Mouse (Mus musculus) kidney, postnatal 0 days (tissue): ENCODE measurements around the gene Chd8. TPM values are rescaled to one million over a fixed set of nuclear protein-coding genes. Genes with fewer than 3 reads are reported as not detected.
A peak's percentile ranks its signal among the peaks of the same experiment; 100 is the strongest.

Experiments used
- ATAC-seq: fragments of 200-750 bp; cut with Nextera tagmentation; replicated peaks from 2 replicates; pipeline ENCODE4 v1.8.0; 2017; ENCODE audit warnings: low read depth, moderate number of reproducible peaks, moderate TSS enrichment, moderate library complexity; ENCODE audit not compliant: low FRiP score
- DNase-seq: peaks from one replicate; pipeline ENCODE4 v3.0.0-alpha.2; 2016; ENCODE audit warnings: low spot score
- H3K27ac ChIP-seq: fragments of 300-500 bp; sonication (generic); 2 replicates; pipeline ENCODE4 v1.5.1; 2014; ENCODE audit warnings: mild to moderate bottlenecking
- H3K27me3 ChIP-seq: fragments of 300-500 bp; sonication (generic); 2 replicates; pipeline ENCODE4 v1.6.1; 2014; ENCODE audit warnings: low read length, mixed read lengths; ENCODE audit not compliant: insufficient read depth
- H3K36me3 ChIP-seq: fragments of 300-500 bp; sonication (generic); 2 replicates; pipeline ENCODE4 v1.6.1; 2014; ENCODE audit warnings: low read length, mixed read lengths; ENCODE audit not compliant: insufficient read depth
- H3K4me1 ChIP-seq: fragments of 300-500 bp; sonication (generic); replicated peaks from 2 replicates; pipeline ENCODE4 v1.6.1; 2014; ENCODE audit warnings: antibody characterized with exemption, low read length, mixed read lengths; ENCODE audit not compliant: insufficient read depth
- H3K4me2 ChIP-seq: fragments of 300-500 bp; sonication (generic); 2 replicates; pipeline ENCODE4 v1.6.1; 2014; ENCODE audit warnings: mild to moderate bottlenecking, low read length, moderate library complexity, mixed read lengths
- H3K4me3 ChIP-seq: fragments of 300-500 bp; sonication (generic); replicated peaks from 2 replicates; pipeline ENCODE4 v1.5.1; 2014; ENCODE audit warnings: low read depth, low read length
- H3K9ac ChIP-seq: fragments of 300-500 bp; sonication (generic); 2 replicates; pipeline ENCODE4 v1.6.1; 2014; ENCODE audit warnings: low read depth, low read length
- H3K9me3 ChIP-seq: fragments of 300-500 bp; sonication (generic); replicated peaks from 2 replicates; pipeline ENCODE4 v1.6.1; 2016; ENCODE audit warnings: low read length, inconsistent platforms, mixed read lengths
- CTCF ChIP-seq: IDR thresholded peaks from 2 replicates; pipeline ENCODE4 v1.5.1; 2016; ENCODE audit warnings: antibody characterized with exemption, low read depth, mild to moderate bottlenecking, moderate library complexity
- WGBS: fragments of 180-500 bp; shearing (Covaris S2); extraction: QIAGEN DNeasy Blood & Tissue Kit; methylation state at CpG from one replicate; pipeline ENCODE4 v1.1.7; 2014; 5-methylcytosine and 5-hydroxymethylcytosine counted together
- polyA plus RNA-seq: library from polyadenylated mRNA; unstranded; fragments of >200 nt; fragmentation: Nextera tagmentation; extraction: Ambion mirVana; gene quantifications from 2 replicates; pipeline ENCODE4 v1.2.1, GENCODE M21; 2015

Gene Chd8
- polyA plus RNA-seq, 1 experiment from 2014 or later = 23.3 TPM

- H3K4me2 ChIP-seq = no peak overlapping the region
- H3K4me1 ChIP-seq = no peaks in the 10 kb centered on the region
- TF ChIP-seq CTCF = no peak
- H3K27ac ChIP-seq = no peak overlapping the region
- DNase-seq (no peak), ATAC-seq (no peak)
- H3K4me3 ChIP-seq = no peak overlapping the region
- no peaks in the 10 kb centered on the region for H3K9me3 ChIP-seq
- 91% methylated on average over 5 of the region's 5 CpGs for WGBS
- no peaks in the 10 kb centered on the region for H3K27me3 ChIP-seq
- peaks cover 74% of the 10 kb centered on the region for H3K36me3 ChIP-seq
- no peak overlapping the region for H3K9ac ChIP-seq
These were observed 40.3 kb downstream of the Chd8 start for GRCm38 (mm10) chr14:52217261-52217660.

DNA sequence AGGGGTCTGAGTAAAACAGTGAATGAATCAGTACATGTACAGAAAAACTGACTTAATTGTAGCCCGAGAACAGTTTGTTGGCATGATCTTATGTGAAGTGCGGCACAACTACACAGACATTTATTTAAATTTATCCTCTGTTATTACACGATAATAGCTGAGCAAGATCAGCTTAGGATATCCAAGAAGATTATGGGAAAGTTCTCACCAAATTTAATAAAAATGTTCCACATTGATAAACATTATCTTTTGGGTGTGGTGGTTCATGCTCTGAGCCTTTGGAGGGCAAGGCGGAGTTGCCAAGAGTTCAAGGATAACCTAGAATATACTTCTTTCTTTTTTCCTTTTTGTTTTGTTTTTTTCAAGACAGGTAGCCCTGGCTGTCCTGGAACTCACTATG is 58.2 kb downstream of the Chd8 start:
- H3K9me3 ChIP-seq = no peaks in the 10 kb centered on the region
- ATAC-seq = no peak
- no peak overlapping the region for H3K4me3 ChIP-seq
- no peak overlapping the region for H3K4me2 ChIP-seq
- no peak for TF ChIP-seq CTCF
- H3K4me1 ChIP-seq = peaks cover 7% of the 10 kb centered on the region; the same call in 1 of the 2 replicates
- H3K27ac ChIP-seq = no peak overlapping the region
- H3K36me3 ChIP-seq = peaks cover 17% of the 10 kb centered on the region
- 93% methylated on average over 4 of the region's 4 CpGs for WGBS
- H3K27me3 ChIP-seq = no peaks in the 10 kb centered on the region
- DNase-seq = no peak
- H3K9ac ChIP-seq = no peak overlapping the region

GRCm38 (mm10) chr14:52198141-52198540 is 59.4 kb downstream of the Chd8 start:
- H3K4me2 ChIP-seq = peak overlapping the region; percentile 80
- 0 out of 2 replicates have a peak overlapping the region, but pooled peaks have one; percentile 23 for H3K9ac ChIP-seq
- no peaks in the 10 kb centered on the region for H3K9me3 ChIP-seq
- no peak for TF ChIP-seq CTCF
- ATAC-seq (no peak), DNase-seq (peak; percentile 16)
- peak overlapping the region; percentile 98 for H3K27ac ChIP-seq
- no peaks in the 10 kb centered on the region for H3K27me3 ChIP-seq
- H3K36me3 ChIP-seq = peaks cover 7% of the 10 kb centered on the region; the same call in 1 of the 2 replicates
- WGBS = 16% methylated on average over 3 of the region's 3 CpGs
- H3K4me3 ChIP-seq = 0 out of 2 replicates have a peak overlapping the region, but pooled peaks have one; percentile 81
- peaks cover 7% of the 10 kb centered on the region; the same call in 1 of the 2 replicates for H3K4me1 ChIP-seq

- H3K36me3 ChIP-seq = peaks cover 5% of the 10 kb centered on the region; the same call in 1 of the 2 replicates
- peak within 1 kb of the TSS; percentile 93 for H3K9ac ChIP-seq
- H3K4me2 ChIP-seq = peak within 1 kb of the TSS; percentile 80
- no peaks in the 10 kb centered on the region for H3K9me3 ChIP-seq
- under 1% methylated on average over 59 of the region's 59 CpGs for WGBS
- H3K4me3 ChIP-seq = peak within 1 kb of the TSS; percentile 81
- DNase-seq = peak; percentile 93
- peak; percentile 97 for ATAC-seq
- peak within 1 kb of the TSS; percentile 98 for H3K27ac ChIP-seq
- no peak for TF ChIP-seq CTCF
- peaks cover 7% of the 10 kb centered on the region; the same call in 1 of the 2 replicates for H3K4me1 ChIP-seq
- no peaks in the 10 kb centered on the region for H3K27me3 ChIP-seq
These were observed 60.3 kb downstream of the Chd8 start, which contains the start of gene Supt16 for GRCm38 (mm10) chr14:52197156-52197878. TSS of gene Supt16 (minus strand) at chr14:52197416.

- H3K9me3 ChIP-seq = no peaks in the 10 kb centered on the region
- DNase-seq (peak; percentile 37), ATAC-seq (peak; percentile 19; the same call in 1 of the 2 replicates)
- WGBS = under 1% methylated on average over 58 of the region's 59 CpGs
- H3K4me3 ChIP-seq = peak overlapping the region; percentile 81
- no peaks in the 10 kb centered on the region for H3K36me3 ChIP-seq
- peaks cover 7% of the 10 kb centered on the region; the same call in 1 of the 2 replicates for H3K4me1 ChIP-seq
- H3K9ac ChIP-seq = peak overlapping the region; percentile 93
- H3K27me3 ChIP-seq = no peaks in the 10 kb centered on the region
- peak overlapping the region; percentile 98 for H3K27ac ChIP-seq
- H3K4me2 ChIP-seq = peak overlapping the region; percentile 80
- TF ChIP-seq CTCF = no peak
These were observed 61.1 kb downstream of the Chd8 start for GRCm38 (mm10) chr14:52196230-52197155.

- no peak for ATAC-seq
- H3K4me1 ChIP-seq = peaks cover 7% of the 10 kb centered on the region; the same call in 1 of the 2 replicates
- H3K9ac ChIP-seq = peak overlapping the region; percentile 93; the same call in 1 of the 2 replicates
- no peaks in the 10 kb centered on the region for H3K27me3 ChIP-seq
- 12% methylated on average over 3 of the region's 3 CpGs for WGBS
- peak; percentile 71 for TF ChIP-seq CTCF
- peak overlapping the region; percentile 81 for H3K4me3 ChIP-seq
- no peaks in the 10 kb centered on the region for H3K36me3 ChIP-seq
- peak overlapping the region; percentile 80 for H3K4me2 ChIP-seq
- no peak overlapping the region for H3K27ac ChIP-seq
- peak; percentile 72 for DNase-seq
- no peaks in the 10 kb centered on the region for H3K9me3 ChIP-seq
These were observed 61.9 kb downstream of the Chd8 start for GRCm38 (mm10) chr14:52195691-52196090.
